ENCODE assay signal across 7 mouse cellular contexts in genomic region chr1:171343922-171344677, GRCm38 (mm10). TPM values are rescaled to one million over a fixed set of nuclear protein-coding genes. Genes with fewer than 3 reads are reported as not detected.
DNase-seq lines count a peak whose midpoint lies in the region; ATAC-seq and TF ChIP-seq lines count a peak whose summit lies in the region.

No protein-coding gene starts in this region.

- peak overlapping the region; percentile 52 for H3K4me2 ChIP-seq in intestine, embryonic 16.5 days (ENCODE audit: low read depth, low read length)
- peak overlapping the region; percentile 86 for H3K4me2 ChIP-seq in lung, embryonic 14.5 days

- 75% methylated on average over 9 of the region's 9 CpGs for WGBS in intestine, embryonic 16.5 days
- 79% methylated on average over 9 of the region's 9 CpGs for WGBS in lung, embryonic 14.5 days

- TF ChIP-seq POLR2A in cortical plate, adult 2 months (IDR thresholded peaks at IDR 0.05; ENCODE audit: extremely low read depth, insufficient read depth, low read length), result no peak

- no peak overlapping the region for H3K27ac ChIP-seq in cortical plate, adult 2 months (ENCODE audit: insufficient read depth, low read length)
- H3K27ac ChIP-seq in intestine, embryonic 16.5 days (ENCODE audit: low read length), result no peak overlapping the region
- no peak overlapping the region for H3K27ac ChIP-seq in lung, embryonic 14.5 days (ENCODE audit: low read depth)

- peak overlapping the region; percentile 85; the same call in 1 of the 2 replicates for H3K4me3 ChIP-seq in cortical plate, adult 2 months (ENCODE audit: insufficient read depth, low read length)
- peak overlapping the region; percentile 73; the same call in 1 of the 2 replicates for H3K4me3 ChIP-seq in intestine, embryonic 16.5 days (ENCODE audit: low read length)
- H3K4me3 ChIP-seq in lung, embryonic 14.5 days (ENCODE audit: low read depth, low read length), result no peak overlapping the region

- TF ChIP-seq CTCF in cortical plate, adult 2 months (IDR thresholded peaks at IDR 0.05; ENCODE audit: extremely low read depth, insufficient read depth, low read length), result no peak
- 0 out of 2 replicates have a peak, but pooled peaks have one; percentile 17 for TF ChIP-seq CTCF in lung, embryonic 14.5 days (IDR thresholded peaks at IDR 0.05; ENCODE audit: low read depth)

- no peaks in the 10 kb centered on the region for H3K27me3 ChIP-seq in intestine, embryonic 16.5 days (replicated peaks; ENCODE audit: control insufficient read depth, insufficient read depth, low read length)
- H3K27me3 ChIP-seq in lung, embryonic 14.5 days (ENCODE audit: insufficient read depth, low read length), result no peaks in the 10 kb centered on the region

- 0 out of 2 replicates have a peak, but pooled peaks cover 4% of the 10 kb centered on the region for H3K9me3 ChIP-seq in intestine, embryonic 16.5 days (ENCODE audit: control insufficient read depth, low read length)
- H3K9me3 ChIP-seq in lung, embryonic 14.5 days (ENCODE audit: low read depth, low read length), result 0 out of 2 replicates have a peak, but pooled peaks cover 2% of the 10 kb centered on the region

- peak; percentile 41 for ATAC-seq in intestine, embryonic 16.5 days
- ATAC-seq in lung, embryonic 14.5 days (ENCODE audit: insufficient read depth), result no peak

- peak; percentile 23 for DNase-seq in thymus, postnatal 0 days (ENCODE audit: low spot score)
- DNase-seq in thymus, postnatal 14 days, result no peak
- DNase-seq in lung, embryonic 14.5 days, result peak; percentile 46
- peak; percentile 70 for DNase-seq in testis, postnatal 10 days (ENCODE audit: low spot score)
- no peak for DNase-seq in left cerebral cortex, adult 8-10 months (ENCODE audit: low spot score in 2 of 2)

- peaks cover 5% of the 10 kb centered on the region for H3K36me3 ChIP-seq in intestine, embryonic 16.5 days (ENCODE audit: control insufficient read depth, insufficient read depth, low read length)
- peaks cover 44% of the 10 kb centered on the region for H3K36me3 ChIP-seq in lung, embryonic 14.5 days (ENCODE audit: insufficient read depth)

- H3K4me1 ChIP-seq in cortical plate, adult 2 months (ENCODE audit: control insufficient read depth, insufficient read depth, low read length), result peaks cover 4% of the 10 kb centered on the region
- peaks cover 13% of the 10 kb centered on the region for H3K4me1 ChIP-seq in intestine, embryonic 16.5 days (ENCODE audit: control insufficient read depth, insufficient read depth, low read length)
- H3K4me1 ChIP-seq in lung, embryonic 14.5 days (ENCODE audit: insufficient read depth), result 0 out of 2 replicates have a peak, but pooled peaks cover 3% of the 10 kb centered on the region

- no peak overlapping the region for H3K9ac ChIP-seq in intestine, embryonic 16.5 days (ENCODE audit: low read depth, low read length)
- H3K9ac ChIP-seq in lung, embryonic 14.5 days, result no peak overlapping the region

RNA-seq across cellular contexts. Expression of gene Nit1, which starts 1.3 kb away (rescaled TPM):
- polyA plus RNA-seq in thymus, postnatal 0 days (2015; fragmentation: Nextera tagmentation; extraction: Ambion mirVana), result 39.0 and 44.0 TPM in 2 replicates
- polyA plus RNA-seq in cortical plate, adult 2 months (2012; rRNA removed), result 71.3 and 77.3 TPM in 2 replicates
- 57.6 and 60.9 TPM in 2 replicates for polyA plus RNA-seq in intestine, embryonic 16.5 days (2015; fragmentation: Nextera tagmentation; extraction: Ambion mirVana)
- 27.5 and 30.1 TPM in 2 replicates for polyA plus RNA-seq in lung, embryonic 14.5 days (2014; fragmentation: Nextera tagmentation; extraction: Ambion mirVana)
- 10 to 100 TPM; 35.8 to 48.8 (median 43.5) TPM for total RNA-seq in left cerebral cortex, adult 8-10 months (2022)

RNA-seq across cellular contexts. Expression of gene Pfdn2, which starts 1.4 kb away (rescaled TPM):
- polyA plus RNA-seq in thymus, postnatal 0 days (2015; fragmentation: Nextera tagmentation; extraction: Ambion mirVana), result 87.5 and 92.2 TPM in 2 replicates
- 138 and 141 TPM in 2 replicates for polyA plus RNA-seq in cortical plate, adult 2 months (2012; rRNA removed)
- polyA plus RNA-seq in intestine, embryonic 16.5 days (2015; fragmentation: Nextera tagmentation; extraction: Ambion mirVana), result 83.5 and 99.0 TPM in 2 replicates
- 40.0 and 44.5 TPM in 2 replicates for polyA plus RNA-seq in lung, embryonic 14.5 days (2014; fragmentation: Nextera tagmentation; extraction: Ambion mirVana)
- 100 to 1,000 TPM; 107 to 204 (median 164) TPM for total RNA-seq in left cerebral cortex, adult 8-10 months (2022)

RNA-seq across cellular contexts. Expression of gene Dedd, which starts 15.2 kb away (rescaled TPM):
- 44.2 and 47.8 TPM in 2 replicates for polyA plus RNA-seq in thymus, postnatal 0 days (2015; fragmentation: Nextera tagmentation; extraction: Ambion mirVana)
- 45.0 and 50.2 TPM in 2 replicates for polyA plus RNA-seq in cortical plate, adult 2 months (2012; rRNA removed)
- polyA plus RNA-seq in intestine, embryonic 16.5 days (2015; fragmentation: Nextera tagmentation; extraction: Ambion mirVana), result 42.6 and 46.8 TPM in 2 replicates
- 48.8 and 48.9 TPM in 2 replicates for polyA plus RNA-seq in lung, embryonic 14.5 days (2014; fragmentation: Nextera tagmentation; extraction: Ambion mirVana)
- total RNA-seq in left cerebral cortex, adult 8-10 months (2022), result 10 to 100 TPM; 35.0 to 39.7 (median 37.4) TPM

RNA-seq across cellular contexts. Expression of gene Klhdc9, which starts 16.5 kb away (rescaled TPM):
- 0.76 and 1.4 TPM in 2 replicates for polyA plus RNA-seq in thymus, postnatal 0 days (2015; fragmentation: Nextera tagmentation; extraction: Ambion mirVana)
- polyA plus RNA-seq in cortical plate, adult 2 months (2012; rRNA removed), result 8.8 and 10.4 TPM in 2 replicates
- polyA plus RNA-seq in intestine, embryonic 16.5 days (2015; fragmentation: Nextera tagmentation; extraction: Ambion mirVana), result 0.60 and 1.1 TPM in 2 replicates
- polyA plus RNA-seq in lung, embryonic 14.5 days (2014; fragmentation: Nextera tagmentation; extraction: Ambion mirVana), result 1.0 and 1.5 TPM in 2 replicates
- total RNA-seq in left cerebral cortex, adult 8-10 months (2022), result 10 to 100 TPM in 3 of 4 experiments, 1 to 10 TPM in 1; 10.0 to 12.8 (median 12.4) TPM

RNA-seq across cellular contexts. Expression of gene Nectin4, which starts 25.8 kb away (rescaled TPM):
- polyA plus RNA-seq in thymus, postnatal 0 days (2015; fragmentation: Nextera tagmentation; extraction: Ambion mirVana), result 0.91 and 1.1 TPM in 2 replicates
- polyA plus RNA-seq in cortical plate, adult 2 months (2012; rRNA removed), result 3.2 and 3.8 TPM in 2 replicates
- polyA plus RNA-seq in intestine, embryonic 16.5 days (2015; fragmentation: Nextera tagmentation; extraction: Ambion mirVana), result 2.8 and 3.8 TPM in 2 replicates
- 2.3 and 2.4 TPM in 2 replicates for polyA plus RNA-seq in lung, embryonic 14.5 days (2014; fragmentation: Nextera tagmentation; extraction: Ambion mirVana)
- total RNA-seq in left cerebral cortex, adult 8-10 months (2022), result 1 to 10 TPM; 4.3 to 4.9 (median 4.6) TPM

Comparison
In these comparisons a context has a peak if more than half of its experiments do, and no peak if none do; other contexts are left out.
1. DNase-seq: peak in thymus, postnatal 0 days (single experiment), lung, embryonic 14.5 days (single experiment) and testis, postnatal 10 days (single experiment); none in thymus, postnatal 14 days (single experiment) and left cerebral cortex, adult 8-10 months (0 of 2).